Mouse (Mus musculus) urinary bladder, postnatal 4 days (tissue): Measurements from ENCODE around the gene Pla1a.
"Not testable (repeated sequence)": the region's sequence is repeated elsewhere in the genome, so short reads cannot be mapped to it uniquely, and the experiment has no call there.

Experiments used
- DNase-seq, 2 experiments: peaks; one replicate each; pipeline ENCODE4 v3.0.0; 2021 to 2022; ENCODE audit warnings: low spot score in 2 of 2

The Pla1a gene

GRCm38 (mm10) chr16:38432498-38433425 is at the start of gene Pla1a:
TSS of gene Pla1a (minus strand) at chr16:38433145.
- no peak for DNase-seq

- DNase-seq, result no peak
These were observed 48.4 kb upstream of the Pla1a start for GRCm38 (mm10) chr16:38481327-38481726.

- DNase-seq, result no peak
These were observed 45.4 kb upstream of the Pla1a start for GRCm38 (mm10) chr16:38478296-38478695.

- not testable (repeated sequence) for DNase-seq
These were observed 44.3 kb upstream of the Pla1a start for GRCm38 (mm10) chr16:38477241-38477608.

GRCm38 (mm10) chr16:38476312-38477240 is 43.6 kb upstream of the Pla1a start:
- peak in 1 of 2 experiments; percentile 25 for DNase-seq

- DNase-seq, result no peak
These were observed 42.9 kb upstream of the Pla1a start for GRCm38 (mm10) chr16:38475681-38476311.

GRCm38 (mm10) chr16:38474677-38475286 is 41.8 kb upstream of the Pla1a start:
- DNase-seq, result no peak

GRCm38 (mm10) chr16:38473661-38474060 is 40.7 kb upstream of the Pla1a start:
- DNase-seq, result no peak

- DNase-seq, result no peak
These were observed 39.5 kb upstream of the Pla1a start for GRCm38 (mm10) chr16:38472507-38472873.

- no peak for DNase-seq
These were observed 39.0 kb upstream of the Pla1a start for GRCm38 (mm10) chr16:38471697-38472506.

GRCm38 (mm10) chr16:38469437-38469836 is 36.5 kb upstream of the Pla1a start:
- DNase-seq, result no peak

- no peak for DNase-seq
These were observed 35.7 kb upstream of the Pla1a start for GRCm38 (mm10) chr16:38468706-38469018.

- no peak for DNase-seq
These were observed 35.2 kb upstream of the Pla1a start for GRCm38 (mm10) chr16:38467917-38468705.

GRCm38 (mm10) chr16:38467091-38467916 is 34.4 kb upstream of the Pla1a start:
- DNase-seq, result no peak

GRCm38 (mm10) chr16:38466089-38466488 is 33.1 kb upstream of the Pla1a start:
- no peak for DNase-seq

GRCm38 (mm10) chr16:38463305-38463704 is 30.4 kb upstream of the Pla1a start:
- no peak for DNase-seq

GRCm38 (mm10) chr16:38462161-38462560 is 29.2 kb upstream of the Pla1a start:
- DNase-seq, result no peak

GRCm38 (mm10) chr16:38461749-38462148 is 28.8 kb upstream of the Pla1a start:
- no peak for DNase-seq

GRCm38 (mm10) chr16:38459990-38460389 is 27.0 kb upstream of the Pla1a start:
- DNase-seq, result no peak
